ENCODE assay signal across 22 mouse cellular contexts in genomic region chr15:42912880-42913279, GRCm38 (mm10).
DNase-seq lines count a peak whose midpoint lies in the region; ATAC-seq and TF ChIP-seq lines count a peak whose summit lies in the region.
"Had no signal": no experiment of that assay in that cellular context is flagged by ENCODE, and none has a peak within 500 bp of the region (broad histone marks: within the 10 kb centered on the region; RNA-seq: fewer than 3 reads in every experiment).

No protein-coding gene starts in this region.

- H3K9me3 ChIP-seq in neural tube, embryonic 11.5 days (ENCODE audit: control insufficient read depth, low read length), result no peaks in the 10 kb centered on the region
- no peaks in the 10 kb centered on the region for H3K9me3 ChIP-seq in neural tube, embryonic 15.5 days (replicated peaks)
- no peaks in the 10 kb centered on the region for H3K9me3 ChIP-seq in hindbrain, postnatal 0 days (ENCODE audit: low read length)
- no peaks in the 10 kb centered on the region for H3K9me3 ChIP-seq in stomach, postnatal 0 days (ENCODE audit: control insufficient read depth, low read length)
- H3K9me3 ChIP-seq in intestine, embryonic 15.5 days, result no peaks in the 10 kb centered on the region
- H3K9me3 ChIP-seq: forebrain, embryonic 15.5 days; heart, embryonic 10.5 days; limb, embryonic 15.5 days; liver, embryonic 15.5 days had no signal

- DNase-seq in embryo, embryonic 11 days, result peak; percentile 2
- DNase-seq in embryo, embryonic 10 days (ENCODE audit: low spot score), result no peak
- DNase-seq in neural tube, embryonic 11.5 days (ENCODE audit: low spot score), result no peak
- peak; percentile 2 for DNase-seq in hindbrain, postnatal 0 days (ENCODE audit: low spot score)
- no peak for DNase-seq in stomach, postnatal 0 days (ENCODE audit: low spot score)
- DNase-seq: adrenal gland, postnatal 36 days; B cell, adult 2 months; cerebellum, adult 9-11 months; gastrocnemius, postnatal 36 days; kidney, adult 18-20 months; layer of hippocampus, postnatal 36 days; right cerebral cortex, postnatal 25 days; thymus, adult 18-20 months had no signal

- H3K9ac ChIP-seq in neural tube, embryonic 11.5 days (ENCODE audit: low read length), result no peak overlapping the region
- H3K9ac ChIP-seq in neural tube, embryonic 15.5 days (replicated peaks), result no peak overlapping the region
- no peak overlapping the region for H3K9ac ChIP-seq in hindbrain, postnatal 0 days (replicated peaks; ENCODE audit: low read length)
- no peak overlapping the region for H3K9ac ChIP-seq in stomach, postnatal 0 days (ENCODE audit: low read length)
- H3K9ac ChIP-seq in intestine, embryonic 15.5 days, result no peak overlapping the region
- H3K9ac ChIP-seq: forebrain, embryonic 15.5 days; limb, embryonic 15.5 days; liver, embryonic 15.5 days had no signal

- H3K4me2 ChIP-seq in neural tube, embryonic 11.5 days (ENCODE audit: low read depth), result no peak overlapping the region
- H3K4me2 ChIP-seq in neural tube, embryonic 15.5 days, result no peak overlapping the region
- H3K4me2 ChIP-seq in hindbrain, postnatal 0 days (ENCODE audit: low read depth, low read length), result no peak overlapping the region
- H3K4me2 ChIP-seq in stomach, postnatal 0 days (replicated peaks; ENCODE audit: low read depth), result no peak overlapping the region
- no peak overlapping the region for H3K4me2 ChIP-seq in intestine, embryonic 15.5 days (replicated peaks)
- H3K4me2 ChIP-seq: forebrain, embryonic 15.5 days; limb, embryonic 15.5 days; liver, embryonic 15.5 days had no signal

- H3K4me3 ChIP-seq in neural tube, embryonic 11.5 days (ENCODE audit: low read depth, low read length), result no peak overlapping the region
- no peak overlapping the region for H3K4me3 ChIP-seq in neural tube, embryonic 15.5 days (replicated peaks)
- H3K4me3 ChIP-seq in hindbrain, postnatal 0 days (ENCODE audit: low read length), result no peak overlapping the region
- H3K4me3 ChIP-seq in stomach, postnatal 0 days (ENCODE audit: low read depth, low read length), result no peak overlapping the region
- H3K4me3 ChIP-seq in intestine, embryonic 15.5 days (replicated peaks), result no peak overlapping the region
- H3K4me3 ChIP-seq: forebrain, embryonic 15.5 days; heart, embryonic 10.5 days; layer of hippocampus, adult 2 months; limb, embryonic 15.5 days; liver, embryonic 15.5 days had no signal

- H3K36me3 ChIP-seq in neural tube, embryonic 11.5 days (ENCODE audit: control insufficient read depth, insufficient read depth, low read length), result no peaks in the 10 kb centered on the region
- H3K36me3 ChIP-seq in neural tube, embryonic 15.5 days, result no peaks in the 10 kb centered on the region
- no peaks in the 10 kb centered on the region for H3K36me3 ChIP-seq in hindbrain, postnatal 0 days (ENCODE audit: insufficient read depth, low read length)
- H3K36me3 ChIP-seq in stomach, postnatal 0 days (ENCODE audit: control insufficient read depth, insufficient read depth, low read length), result no peaks in the 10 kb centered on the region
- H3K36me3 ChIP-seq in intestine, embryonic 15.5 days, result no peaks in the 10 kb centered on the region
- H3K36me3 ChIP-seq: forebrain, embryonic 15.5 days; heart, embryonic 10.5 days; limb, embryonic 15.5 days; liver, embryonic 15.5 days had no signal

- TF ChIP-seq CTCF in hindbrain, postnatal 0 days (IDR thresholded peaks at IDR 0.05; ENCODE audit: low read depth), result no peak
- no peak for TF ChIP-seq CTCF in stomach, postnatal 0 days (IDR thresholded peaks at IDR 0.05; ENCODE audit: low read depth)

- H3K4me1 ChIP-seq in neural tube, embryonic 11.5 days (ENCODE audit: control insufficient read depth, insufficient read depth, low read length), result no peaks in the 10 kb centered on the region
- H3K4me1 ChIP-seq in neural tube, embryonic 15.5 days, result peaks cover 4% of the 10 kb centered on the region; the same call in 1 of the 2 replicates
- H3K4me1 ChIP-seq in hindbrain, postnatal 0 days (ENCODE audit: insufficient read depth, low read length), result no peaks in the 10 kb centered on the region
- H3K4me1 ChIP-seq in stomach, postnatal 0 days (replicated peaks; ENCODE audit: control insufficient read depth, insufficient read depth), result no peaks in the 10 kb centered on the region
- no peaks in the 10 kb centered on the region for H3K4me1 ChIP-seq in intestine, embryonic 15.5 days (replicated peaks)
- H3K4me1 ChIP-seq: forebrain, embryonic 15.5 days; limb, embryonic 15.5 days; liver, embryonic 15.5 days had no signal

- no peak for TF ChIP-seq EP300 in stomach, postnatal 0 days (optimal IDR thresholded peaks at IDR 0.05)

- ATAC-seq in neural tube, embryonic 11.5 days (ENCODE audit: insufficient read depth, low FRiP score, low TSS enrichment), result peak; percentile 28; the same call in 1 of the 2 replicates
- ATAC-seq in neural tube, embryonic 15.5 days (ENCODE audit: low FRiP score), result no peak
- ATAC-seq in hindbrain, postnatal 0 days, result peak; percentile 58
- ATAC-seq in stomach, postnatal 0 days (ENCODE audit: low FRiP score, low TSS enrichment), result no peak
- no peak for ATAC-seq in intestine, embryonic 15.5 days
- ATAC-seq: forebrain, embryonic 15.5 days; lung, postnatal 0 days had no signal

- H3K27me3 ChIP-seq in neural tube, embryonic 11.5 days (ENCODE audit: control insufficient read depth, insufficient read depth, low read length), result no peaks in the 10 kb centered on the region
- H3K27me3 ChIP-seq in neural tube, embryonic 15.5 days (replicated peaks), result no peaks in the 10 kb centered on the region
- H3K27me3 ChIP-seq in hindbrain, postnatal 0 days (ENCODE audit: insufficient read depth, low read length), result no peaks in the 10 kb centered on the region
- H3K27me3 ChIP-seq in stomach, postnatal 0 days (ENCODE audit: control insufficient read depth, insufficient read depth, low read length), result no peaks in the 10 kb centered on the region
- H3K27me3 ChIP-seq in intestine, embryonic 15.5 days (replicated peaks), result no peaks in the 10 kb centered on the region
- H3K27me3 ChIP-seq: forebrain, embryonic 15.5 days; limb, embryonic 15.5 days; liver, embryonic 15.5 days had no signal

- WGBS in neural tube, embryonic 11.5 days, result 57% methylated on average over 4 of the region's 4 CpGs
- WGBS in neural tube, embryonic 15.5 days, result 62% methylated on average over 4 of the region's 4 CpGs
- 57% methylated on average over 4 of the region's 4 CpGs for WGBS in hindbrain, postnatal 0 days
- 70% methylated on average over 4 of the region's 4 CpGs for WGBS in stomach, postnatal 0 days
- WGBS in intestine, embryonic 15.5 days, result 61% methylated on average over 4 of the region's 4 CpGs

- H3K27ac ChIP-seq in neural tube, embryonic 11.5 days (ENCODE audit: low read depth, low read length), result no peak overlapping the region
- no peak overlapping the region for H3K27ac ChIP-seq in neural tube, embryonic 15.5 days (replicated peaks)
- H3K27ac ChIP-seq in hindbrain, postnatal 0 days, result no peak overlapping the region
- H3K27ac ChIP-seq in stomach, postnatal 0 days (replicated peaks), result no peak overlapping the region
- no peak overlapping the region for H3K27ac ChIP-seq in intestine, embryonic 15.5 days
- H3K27ac ChIP-seq: forebrain, embryonic 15.5 days; heart, embryonic 10.5 days; kidney, postnatal 0 days; limb, embryonic 15.5 days; liver, embryonic 15.5 days had no signal

Comparison
In these comparisons a context has a peak if more than half of its experiments do, and no peak if none do; other contexts are left out.
1. DNase-seq: peak in embryo, embryonic 11 days (single experiment) and hindbrain, postnatal 0 days (single experiment); none in embryo, embryonic 10 days (single experiment), neural tube, embryonic 11.5 days (single experiment) and stomach, postnatal 0 days (single experiment).
2. ATAC-seq: peak in neural tube, embryonic 11.5 days (single experiment) and hindbrain, postnatal 0 days (single experiment); none in neural tube, embryonic 15.5 days (single experiment), stomach, postnatal 0 days (single experiment) and intestine, embryonic 15.5 days (single experiment).